Mouse (Mus musculus): ENCODE data around the gene Txndc11. TPM values are rescaled to one million over a fixed set of nuclear protein-coding genes. Genes with fewer than 3 reads are reported as not detected.
A peak's percentile ranks its signal among the peaks of the same experiment; 100 is the strongest.

Gene Txndc11
- polyA plus RNA-seq, 2 experiments: 8.9 to 13.4 TPM

DNA sequence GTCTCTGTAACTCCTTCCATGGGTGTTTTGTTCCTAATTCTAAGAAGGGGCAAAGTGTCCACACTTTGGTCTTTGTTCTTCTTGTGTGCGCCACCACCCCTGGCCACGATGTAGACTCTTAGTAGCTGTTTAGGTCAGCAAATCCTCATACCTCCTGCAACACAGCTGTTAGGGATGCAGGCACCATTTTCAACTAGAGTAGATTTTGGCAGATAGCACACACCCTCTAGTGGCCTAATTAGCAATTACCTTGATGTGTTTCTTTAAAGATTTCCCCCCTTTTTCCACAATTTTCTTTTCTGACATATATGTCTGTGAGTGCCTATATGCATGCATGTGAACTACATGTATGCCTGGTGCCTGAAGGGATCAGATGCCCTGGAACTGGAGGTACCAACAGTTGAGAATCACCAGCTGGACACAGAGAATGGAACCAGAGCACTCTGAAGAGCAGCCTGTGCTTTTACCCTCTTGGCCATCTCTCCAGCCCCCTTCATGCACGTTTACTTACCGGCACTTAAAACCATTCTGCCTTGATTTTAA, 25.2 kb downstream of the Txndc11 start:
- Histone ChIP-seq H3K4me2 (ENCODE audit: low read depth) (no peak overlapping the region), H3K27me3 (ENCODE audit: control insufficient read depth, insufficient read depth, low read length) (no peaks in the 10 kb centered on the region), H3K27ac (no peak overlapping the region), H3K4me3 (ENCODE audit: insufficient read depth in 1 of 2, low read depth in 2 of 2, low read length in 2 of 2) (no peak overlapping the region), H3K4me1 (replicated peaks; ENCODE audit: control insufficient read depth in 2 of 2, insufficient read depth in 2 of 2, low read length in 1 of 2) (no peaks in the 10 kb centered on the region), H3K9ac (replicated peaks) (no peak overlapping the region), H3K36me3 (replicated peaks; ENCODE audit: control insufficient read depth, insufficient read depth, low read depth) (no peaks in the 10 kb centered on the region; the same call in 1 of the 2 replicates), H3K9me3 (ENCODE audit: control insufficient read depth, low read length) (no peaks in the 10 kb centered on the region)
- no peak for DNase-seq (ENCODE audit: low read depth in 3 of 3, low spot score in 3 of 3)
- 66% methylated on average over 4 of the region's 4 CpGs for WGBS (ENCODE audit: insufficient replicate concordance)
- no peak for TF ChIP-seq EP300 (IDR thresholded peaks at IDR 0.05; ENCODE audit: low read depth)
- TF ChIP-seq CTCF (IDR thresholded peaks at IDR 0.05; ENCODE audit: low read depth): peak; percentile 60
- no peak for ATAC-seq (ENCODE audit: insufficient read depth)

- H3K4me1 ChIP-seq (replicated peaks; ENCODE audit: control insufficient read depth in 2 of 2, insufficient read depth in 2 of 2, low read length in 1 of 2): no peaks in the 10 kb centered on the region
- DNase-seq (ENCODE audit: low read depth in 3 of 3, low spot score in 3 of 3): no peak
- H3K36me3 ChIP-seq (replicated peaks; ENCODE audit: control insufficient read depth, insufficient read depth, low read depth): no peaks in the 10 kb centered on the region
- 69% methylated on average over 1 of the region's 1 CpGs for WGBS (ENCODE audit: insufficient replicate concordance)
- H3K9me3 ChIP-seq (ENCODE audit: control insufficient read depth, low read length): no peaks in the 10 kb centered on the region
- H3K9ac ChIP-seq (replicated peaks): no peak overlapping the region
- no peak for TF ChIP-seq CTCF (IDR thresholded peaks at IDR 0.05; ENCODE audit: low read depth)
- TF ChIP-seq EP300 (IDR thresholded peaks at IDR 0.05; ENCODE audit: low read depth): no peak
- ATAC-seq (ENCODE audit: insufficient read depth): no peak
- H3K4me2 ChIP-seq (ENCODE audit: low read depth): no peak overlapping the region
- H3K27me3 ChIP-seq (ENCODE audit: control insufficient read depth, insufficient read depth, low read length): no peaks in the 10 kb centered on the region
- no peak overlapping the region for H3K4me3 ChIP-seq (ENCODE audit: insufficient read depth in 1 of 2, low read depth in 2 of 2, low read length in 2 of 2)
- no peak overlapping the region for H3K27ac ChIP-seq
These were observed 29.5 kb downstream of the Txndc11 start for GRCm38 (mm10) chr16:11104905-11105304.

- TF ChIP-seq CTCF (IDR thresholded peaks at IDR 0.05; ENCODE audit: low read depth) (no peak), EP300 (IDR thresholded peaks at IDR 0.05; ENCODE audit: low read depth) (no peak)
- H3K9ac ChIP-seq (replicated peaks): no peak overlapping the region
- H3K4me3 ChIP-seq (ENCODE audit: insufficient read depth in 1 of 2, low read depth in 2 of 2, low read length in 2 of 2): no peak overlapping the region
- no peaks in the 10 kb centered on the region; the same call in none of the 2 replicates for H3K36me3 ChIP-seq (replicated peaks; ENCODE audit: control insufficient read depth, insufficient read depth, low read depth)
- H3K27me3 ChIP-seq (ENCODE audit: control insufficient read depth, insufficient read depth, low read length): no peaks in the 10 kb centered on the region
- DNase-seq (ENCODE audit: low read depth in 3 of 3, low spot score in 3 of 3) (no peak), ATAC-seq (ENCODE audit: insufficient read depth) (no peak)
- H3K27ac ChIP-seq: no peak overlapping the region
- H3K4me1 ChIP-seq (replicated peaks; ENCODE audit: control insufficient read depth in 2 of 2, insufficient read depth in 2 of 2, low read length in 1 of 2): no peaks in the 10 kb centered on the region
- H3K9me3 ChIP-seq (ENCODE audit: control insufficient read depth, low read length): no peaks in the 10 kb centered on the region
- WGBS (ENCODE audit: insufficient replicate concordance): 79% methylated on average over 3 of the region's 3 CpGs
- no peak overlapping the region for H3K4me2 ChIP-seq (ENCODE audit: low read depth)
These were observed 37.1 kb downstream of the Txndc11 start for GRCm38 (mm10) chr16:11097301-11097700.

DNA sequence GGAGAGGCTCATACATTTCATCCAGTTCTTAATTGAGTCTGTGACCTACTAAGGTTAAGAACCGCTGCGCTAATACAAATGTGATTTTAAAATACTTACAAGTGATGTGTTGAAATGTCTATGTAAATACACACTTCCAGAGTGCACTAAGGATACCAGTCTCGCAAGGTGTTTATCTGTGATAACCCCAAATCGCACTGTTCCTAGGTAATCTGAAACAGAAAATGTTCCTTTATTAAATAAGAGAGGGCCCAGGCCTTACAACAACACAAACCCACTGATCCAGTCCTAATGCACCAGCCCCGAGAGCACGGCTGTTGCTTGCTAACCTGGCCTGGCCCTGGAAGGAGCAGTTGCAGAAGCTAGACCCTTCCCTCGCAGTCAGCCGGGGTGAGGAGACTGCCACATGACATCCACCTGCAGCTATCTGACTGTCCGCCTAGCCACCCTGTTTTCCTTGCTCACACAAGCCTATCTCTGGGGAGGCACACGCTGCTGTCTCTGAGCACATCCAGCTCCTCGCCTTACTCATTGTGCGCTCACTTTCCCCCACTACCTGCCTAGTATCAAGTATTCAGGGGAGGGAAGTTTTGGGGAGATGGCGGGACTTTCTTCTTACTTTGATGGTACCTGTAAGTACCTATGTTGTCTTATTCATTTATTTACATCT, 40.6 kb downstream of the Txndc11 start:
- no peak overlapping the region for H3K4me3 ChIP-seq (ENCODE audit: insufficient read depth in 1 of 2, low read depth in 2 of 2, low read length in 2 of 2)
- H3K36me3 ChIP-seq (replicated peaks; ENCODE audit: control insufficient read depth, insufficient read depth, low read depth): peaks cover 6% of the 10 kb centered on the region
- peak; percentile 50; the same call in 1 of the 2 replicates for ATAC-seq (ENCODE audit: insufficient read depth)
- DNase-seq (ENCODE audit: low read depth in 3 of 3, low spot score in 3 of 3): no peak
- no peak overlapping the region for H3K27ac ChIP-seq
- WGBS (ENCODE audit: insufficient replicate concordance): 63% methylated on average over 13 of the region's 13 CpGs
- TF ChIP-seq EP300 (IDR thresholded peaks at IDR 0.05; ENCODE audit: low read depth) (no peak), CTCF (IDR thresholded peaks at IDR 0.05; ENCODE audit: low read depth) (no peak)
- no peak overlapping the region for H3K9ac ChIP-seq (replicated peaks)
- H3K4me2 ChIP-seq (ENCODE audit: low read depth): no peak overlapping the region
- H3K9me3 ChIP-seq (ENCODE audit: control insufficient read depth, low read length): no peaks in the 10 kb centered on the region
- H3K27me3 ChIP-seq (ENCODE audit: control insufficient read depth, insufficient read depth, low read length): no peaks in the 10 kb centered on the region
- no peaks in the 10 kb centered on the region for H3K4me1 ChIP-seq (replicated peaks; ENCODE audit: control insufficient read depth in 2 of 2, insufficient read depth in 2 of 2, low read length in 1 of 2)

DNA sequence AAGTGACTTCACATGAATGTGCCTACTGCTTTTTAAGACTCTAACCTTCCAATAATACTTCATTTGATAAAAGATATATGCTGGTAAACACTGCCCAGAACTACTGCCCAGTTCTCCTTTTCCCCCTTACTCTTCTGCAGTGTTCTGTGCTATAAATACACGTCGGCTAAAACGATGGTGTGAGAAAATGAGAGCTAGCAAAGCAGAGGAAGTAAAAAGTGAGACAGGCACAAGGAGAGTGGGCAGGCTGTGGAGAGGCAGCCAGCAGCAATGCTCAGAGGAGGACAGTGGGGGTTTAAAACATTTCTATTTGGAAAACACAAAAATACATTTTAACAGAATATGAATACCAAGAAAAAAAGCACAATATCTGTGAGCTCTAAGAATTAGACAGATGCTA, 41.9 kb downstream of the Txndc11 start:
- DNase-seq (ENCODE audit: low read depth in 3 of 3, low spot score in 3 of 3): no peak
- no peaks in the 10 kb centered on the region for H3K9me3 ChIP-seq (ENCODE audit: control insufficient read depth, low read length)
- no peaks in the 10 kb centered on the region for H3K27me3 ChIP-seq (ENCODE audit: control insufficient read depth, insufficient read depth, low read length)
- WGBS (ENCODE audit: insufficient replicate concordance): 50% methylated on average over 3 of the region's 3 CpGs
- peaks cover 14% of the 10 kb centered on the region for H3K36me3 ChIP-seq (replicated peaks; ENCODE audit: control insufficient read depth, insufficient read depth, low read depth)
- TF ChIP-seq CTCF (IDR thresholded peaks at IDR 0.05; ENCODE audit: low read depth) (no peak), EP300 (IDR thresholded peaks at IDR 0.05; ENCODE audit: low read depth) (no peak)
- no peak overlapping the region for H3K27ac ChIP-seq
- no peak for ATAC-seq (ENCODE audit: insufficient read depth)
- no peaks in the 10 kb centered on the region for H3K4me1 ChIP-seq (replicated peaks; ENCODE audit: control insufficient read depth in 2 of 2, insufficient read depth in 2 of 2, low read length in 1 of 2)
- no peak overlapping the region for H3K4me2 ChIP-seq (ENCODE audit: low read depth)
- H3K9ac ChIP-seq (replicated peaks): no peak overlapping the region
- no peak overlapping the region for H3K4me3 ChIP-seq (ENCODE audit: insufficient read depth in 1 of 2, low read depth in 2 of 2, low read length in 2 of 2)

Data from liver, embryonic 14.5 days (tissue).